Mouse (Mus musculus): ENCODE measurements around the gene Pcbd2. TPM values are rescaled to one million over a fixed set of nuclear protein-coding genes. Genes with fewer than 3 reads are reported as not detected.

Gene Pcbd2
- polyA plus RNA-seq, 1 experiment from 2014 or later = 52.7 TPM

GRCm38 (mm10) chr13:55822499-55822898, 95.3 kb downstream of the Pcbd2 start:
- WGBS = 58% methylated on average over 5 of the region's 5 CpGs
- Histone ChIP-seq H3K9ac (replicated peaks; ENCODE audit: low read length) (no peak overlapping the region), H3K4me1 (ENCODE audit: insufficient read depth, low read length) (0 out of 2 replicates have a peak, but pooled peaks cover 10% of the 10 kb centered on the region)

GRCm38 (mm10) chr13:55824151-55824945, 97.2 kb downstream of the Pcbd2 start:
- 0 out of 2 replicates have a peak, but pooled peaks cover 10% of the 10 kb centered on the region for H3K4me1 ChIP-seq (ENCODE audit: insufficient read depth, low read length)
- H3K36me3 ChIP-seq (ENCODE audit: insufficient read depth, low read length) = no peaks in the 10 kb centered on the region
- H3K9ac ChIP-seq (replicated peaks; ENCODE audit: low read length) = no peak overlapping the region
- peaks cover 74% of the 10 kb centered on the region for H3K27me3 ChIP-seq (ENCODE audit: insufficient read depth, low read length)
- no peak for ATAC-seq (ENCODE audit: low FRiP score, low TSS enrichment)
- 15% methylated on average over 10 of the region's 10 CpGs for WGBS
- no peaks in the 10 kb centered on the region for H3K9me3 ChIP-seq (ENCODE audit: low read length)
- H3K4me3 ChIP-seq (ENCODE audit: low read length) = no peak overlapping the region
- no peak overlapping the region for H3K4me2 ChIP-seq (replicated peaks; ENCODE audit: low read depth, low read length)
- H3K27ac ChIP-seq (ENCODE audit: low read length) = no peak overlapping the region

More at GRCm38 (mm10) chr13:55822499-55822898, 95.3 kb downstream of the Pcbd2 start:
- ATAC-seq (ENCODE audit: low FRiP score, low TSS enrichment) = no peak
- Histone ChIP-seq H3K36me3 (ENCODE audit: insufficient read depth, low read length) (no peaks in the 10 kb centered on the region), H3K4me2 (replicated peaks; ENCODE audit: low read depth, low read length) (no peak overlapping the region), H3K27ac (ENCODE audit: low read length) (no peak overlapping the region), H3K27me3 (ENCODE audit: insufficient read depth, low read length) (peaks cover 56% of the 10 kb centered on the region), H3K4me3 (ENCODE audit: low read length) (no peak overlapping the region), H3K9me3 (ENCODE audit: low read length) (no peaks in the 10 kb centered on the region)

- peaks cover 81% of the 10 kb centered on the region for H3K27me3 ChIP-seq (ENCODE audit: insufficient read depth, low read length)
- H3K9ac ChIP-seq (replicated peaks; ENCODE audit: low read length) = no peak overlapping the region
- H3K36me3 ChIP-seq (ENCODE audit: insufficient read depth, low read length) = no peaks in the 10 kb centered on the region
- peak overlapping the region; percentile 11; the same call in 1 of the 2 replicates for H3K4me3 ChIP-seq (ENCODE audit: low read length)
- H3K4me2 ChIP-seq (replicated peaks; ENCODE audit: low read depth, low read length) = peak overlapping the region; percentile 13; the same call in 1 of the 2 replicates
- no peaks in the 10 kb centered on the region for H3K9me3 ChIP-seq (ENCODE audit: low read length)
- 1% methylated on average over 30 of the region's 32 CpGs for WGBS
- ATAC-seq (ENCODE audit: low FRiP score, low TSS enrichment) = peak; percentile 21; the same call in 1 of the 2 replicates
- H3K27ac ChIP-seq (ENCODE audit: low read length) = no peak overlapping the region
- H3K4me1 ChIP-seq (ENCODE audit: insufficient read depth, low read length) = peaks cover 10% of the 10 kb centered on the region
These were observed 98.1 kb downstream of the Pcbd2 start for GRCm38 (mm10) chr13:55825245-55825681.

- peaks cover 19% of the 10 kb centered on the region for H3K4me1 ChIP-seq (ENCODE audit: insufficient read depth, low read length)
- H3K4me3 ChIP-seq (ENCODE audit: low read length) = 0 out of 2 replicates have a peak overlapping the region, but pooled peaks have one; percentile 2
- no peak overlapping the region for H3K27ac ChIP-seq (ENCODE audit: low read length)
- H3K36me3 ChIP-seq (ENCODE audit: insufficient read depth, low read length) = no peaks in the 10 kb centered on the region
- no peak for ATAC-seq (ENCODE audit: low FRiP score, low TSS enrichment)
- H3K9ac ChIP-seq (replicated peaks; ENCODE audit: low read length) = no peak overlapping the region
- WGBS = 2% methylated on average over 56 of the region's 56 CpGs
- peaks cover 84% of the 10 kb centered on the region for H3K27me3 ChIP-seq (ENCODE audit: insufficient read depth, low read length)
- no peak overlapping the region for H3K4me2 ChIP-seq (replicated peaks; ENCODE audit: low read depth, low read length)
- no peaks in the 10 kb centered on the region for H3K9me3 ChIP-seq (ENCODE audit: low read length)
These were observed 99.0 kb downstream of the Pcbd2 start for GRCm38 (mm10) chr13:55826008-55826671.

Other genes with a start within 250 kb of the Pcbd2 start
- gene Dbn1, start 239.3 kb upstream of the Pcbd2 start, polyA plus RNA-seq (2015; fragmentation: Nextera tagmentation; extraction: Ambion mirVana) = 177 and 194 TPM in 2 replicates
- gene Pdlim7, start 213.7 kb upstream of the Pcbd2 start, polyA plus RNA-seq (2015; fragmentation: Nextera tagmentation; extraction: Ambion mirVana) = 162 and 169 TPM in 2 replicates
- 2.5 TPM in 2 replicates for gene Dok3, start 198.1 kb upstream of the Pcbd2 start, polyA plus RNA-seq (2015; fragmentation: Nextera tagmentation; extraction: Ambion mirVana)
- gene Ddx41, start 190.7 kb upstream of the Pcbd2 start, polyA plus RNA-seq (2015; fragmentation: Nextera tagmentation; extraction: Ambion mirVana) = 89.1 and 91.6 TPM in 2 replicates
- gene Fam193b, start 156.2 kb upstream of the Pcbd2 start, polyA plus RNA-seq (2015; fragmentation: Nextera tagmentation; extraction: Ambion mirVana) = 40.2 and 41.2 TPM in 2 replicates
- 175 and 177 TPM in 2 replicates for gene Tmed9, start 153.6 kb upstream of the Pcbd2 start, polyA plus RNA-seq (2015; fragmentation: Nextera tagmentation; extraction: Ambion mirVana)
- 20.0 and 26.3 TPM in 2 replicates for gene B4galt7, start 127.5 kb upstream of the Pcbd2 start, polyA plus RNA-seq (2015; fragmentation: Nextera tagmentation; extraction: Ambion mirVana)
- gene Caml, start 104.4 kb upstream of the Pcbd2 start, polyA plus RNA-seq (2015; fragmentation: Nextera tagmentation; extraction: Ambion mirVana) = 54.5 and 60.7 TPM in 2 replicates
- 37.5 and 39.7 TPM in 2 replicates for gene Ddx46, start 92.3 kb upstream of the Pcbd2 start, polyA plus RNA-seq (2015; fragmentation: Nextera tagmentation; extraction: Ambion mirVana)
- gene B230219D22Rik, start 34.2 kb upstream of the Pcbd2 start, polyA plus RNA-seq (2015; fragmentation: Nextera tagmentation; extraction: Ambion mirVana) = 55.2 and 62.2 TPM in 2 replicates
- 97.2 and 99.7 TPM in 2 replicates for gene Txndc15, start 12.7 kb upstream of the Pcbd2 start, polyA plus RNA-seq (2015; fragmentation: Nextera tagmentation; extraction: Ambion mirVana)
- 0.16 and 0.18 TPM in 2 replicates for gene Catsper3, start 57.2 kb downstream of the Pcbd2 start, polyA plus RNA-seq (2015; fragmentation: Nextera tagmentation; extraction: Ambion mirVana)
- gene Pitx1, start 108.8 kb downstream of the Pcbd2 start, polyA plus RNA-seq (2015; fragmentation: Nextera tagmentation; extraction: Ambion mirVana) = 0.36 and 2.1 TPM in 2 replicates

Measured in kidney, embryonic 16.5 days (tissue).